Mouse (Mus musculus): Measurements from ENCODE around the gene Azin2. TPM values are rescaled to one million over a fixed set of nuclear protein-coding genes. Genes with fewer than 3 reads are reported as not detected.

The Azin2 gene
- total and polyA plus RNA-seq, 2 experiments from 2014 or later = 21.7 to 29.3 TPM

GRCm38 (mm10) chr4:128891157-128891556, 71.1 kb downstream of the Azin2 start:
- H3K27me3 ChIP-seq (ENCODE audit: insufficient read depth, low read length) = no peaks in the 10 kb centered on the region
- no peaks in the 10 kb centered on the region for H3K9me3 ChIP-seq (ENCODE audit: low read length)
- H3K4me2 ChIP-seq (ENCODE audit: low read depth, low read length, poor library complexity, severe bottlenecking) = no peak overlapping the region
- peak; percentile 50; the same call in 1 of the 2 replicates for ATAC-seq (ENCODE audit: low FRiP score)
- no peak for TF ChIP-seq CTCF (IDR thresholded peaks at IDR 0.05)
- peaks cover 11% of the 10 kb centered on the region; the same call in 1 of the 2 replicates for H3K4me1 ChIP-seq (ENCODE audit: insufficient read depth, low read length)
- H3K36me3 ChIP-seq (ENCODE audit: insufficient read depth, low read length) = 0 out of 2 replicates have a peak, but pooled peaks cover 3% of the 10 kb centered on the region
- no peak overlapping the region for H3K27ac ChIP-seq (ENCODE audit: low read depth, low read length)
- no peak overlapping the region for H3K4me3 ChIP-seq (ENCODE audit: low read depth, low read length)
- 14% methylated on average over 1 of the region's 1 CpGs for WGBS
- H3K9ac ChIP-seq (replicated peaks; ENCODE audit: low read length, poor library complexity, severe bottlenecking) = no peak overlapping the region
- DNase-seq (ENCODE audit: low spot score) = peak; percentile 83

GRCm38 (mm10) chr4:128889752-128890630, 72.3 kb downstream of the Azin2 start:
- no peaks in the 10 kb centered on the region for H3K9me3 ChIP-seq (ENCODE audit: low read length)
- 0 out of 2 replicates have a peak, but pooled peaks cover 3% of the 10 kb centered on the region for H3K36me3 ChIP-seq (ENCODE audit: insufficient read depth, low read length)
- no peaks in the 10 kb centered on the region for H3K27me3 ChIP-seq (ENCODE audit: insufficient read depth, low read length)
- no peak overlapping the region for H3K4me2 ChIP-seq (ENCODE audit: low read depth, low read length, poor library complexity, severe bottlenecking)
- ATAC-seq (ENCODE audit: low FRiP score) (no peak), DNase-seq (ENCODE audit: low spot score) (no peak)
- no peak overlapping the region for H3K4me3 ChIP-seq (ENCODE audit: low read depth, low read length)
- TF ChIP-seq CTCF (IDR thresholded peaks at IDR 0.05) = no peak
- H3K9ac ChIP-seq (replicated peaks; ENCODE audit: low read length, poor library complexity, severe bottlenecking) = no peak overlapping the region
- WGBS = 91% methylated on average over 12 of the region's 12 CpGs
- peaks cover 17% of the 10 kb centered on the region for H3K4me1 ChIP-seq (ENCODE audit: insufficient read depth, low read length)
- H3K27ac ChIP-seq (ENCODE audit: low read depth, low read length) = no peak overlapping the region

GRCm38 (mm10) chr4:128888436-128888990, 73.7 kb downstream of the Azin2 start:
- no peaks in the 10 kb centered on the region for H3K9me3 ChIP-seq (ENCODE audit: low read length)
- H3K36me3 ChIP-seq (ENCODE audit: insufficient read depth, low read length) = 0 out of 2 replicates have a peak, but pooled peaks cover 3% of the 10 kb centered on the region
- TF ChIP-seq CTCF (IDR thresholded peaks at IDR 0.05) = no peak
- H3K4me2 ChIP-seq (ENCODE audit: low read depth, low read length, poor library complexity, severe bottlenecking) = 0 out of 2 replicates have a peak overlapping the region, but pooled peaks have one; percentile 15
- 92% methylated on average over 6 of the region's 6 CpGs for WGBS
- H3K27ac ChIP-seq (ENCODE audit: low read depth, low read length) = no peak overlapping the region
- peaks cover 21% of the 10 kb centered on the region for H3K4me1 ChIP-seq (ENCODE audit: insufficient read depth, low read length)
- no peak overlapping the region for H3K4me3 ChIP-seq (ENCODE audit: low read depth, low read length)
- ATAC-seq (ENCODE audit: low FRiP score) (no peak), DNase-seq (ENCODE audit: low spot score) (no peak)
- no peaks in the 10 kb centered on the region for H3K27me3 ChIP-seq (ENCODE audit: insufficient read depth, low read length)
- H3K9ac ChIP-seq (replicated peaks; ENCODE audit: low read length, poor library complexity, severe bottlenecking) = no peak overlapping the region

GRCm38 (mm10) chr4:128887641-128888091, 74.6 kb downstream of the Azin2 start:
- Histone ChIP-seq H3K27me3 (ENCODE audit: insufficient read depth, low read length) (no peaks in the 10 kb centered on the region), H3K4me3 (ENCODE audit: low read depth, low read length) (no peak overlapping the region), H3K4me1 (ENCODE audit: insufficient read depth, low read length) (peaks cover 21% of the 10 kb centered on the region), H3K36me3 (ENCODE audit: insufficient read depth, low read length) (0 out of 2 replicates have a peak, but pooled peaks cover 3% of the 10 kb centered on the region), H3K4me2 (ENCODE audit: low read depth, low read length, poor library complexity, severe bottlenecking) (peak overlapping the region; percentile 15; the same call in 1 of the 2 replicates), H3K27ac (ENCODE audit: low read depth, low read length) (no peak overlapping the region), H3K9ac (replicated peaks; ENCODE audit: low read length, poor library complexity, severe bottlenecking) (no peak overlapping the region), H3K9me3 (ENCODE audit: low read length) (no peaks in the 10 kb centered on the region)
- WGBS = 28% methylated on average over 9 of the region's 9 CpGs
- TF ChIP-seq CTCF (IDR thresholded peaks at IDR 0.05) = no peak
- ATAC-seq (ENCODE audit: low FRiP score) (no peak), DNase-seq (ENCODE audit: low spot score) (peak; percentile 88)

GRCm38 (mm10) chr4:128887026-128887425, 75.2 kb downstream of the Azin2 start:
- TF ChIP-seq CTCF (IDR thresholded peaks at IDR 0.05) = no peak
- peaks cover 21% of the 10 kb centered on the region for H3K4me1 ChIP-seq (ENCODE audit: insufficient read depth, low read length)
- H3K4me3 ChIP-seq (ENCODE audit: low read depth, low read length) = no peak overlapping the region
- 0 out of 2 replicates have a peak overlapping the region, but pooled peaks have one; percentile 39 for H3K9ac ChIP-seq (replicated peaks; ENCODE audit: low read length, poor library complexity, severe bottlenecking)
- ATAC-seq (ENCODE audit: low FRiP score) (no peak), DNase-seq (ENCODE audit: low spot score) (no peak)
- peak overlapping the region; percentile 25 for H3K4me2 ChIP-seq (ENCODE audit: low read depth, low read length, poor library complexity, severe bottlenecking)
- H3K9me3 ChIP-seq (ENCODE audit: low read length) = no peaks in the 10 kb centered on the region
- H3K27ac ChIP-seq (ENCODE audit: low read depth, low read length) = no peak overlapping the region
- no peaks in the 10 kb centered on the region for H3K27me3 ChIP-seq (ENCODE audit: insufficient read depth, low read length)
- 0 out of 2 replicates have a peak, but pooled peaks cover 3% of the 10 kb centered on the region for H3K36me3 ChIP-seq (ENCODE audit: insufficient read depth, low read length)
- WGBS = 69% methylated on average over 10 of the region's 10 CpGs

Measured in midbrain, postnatal 0 days (tissue).